Mouse (Mus musculus): ENCODE measurements around the gene Cdc5l.
"Not testable (repeated sequence)": the region's sequence is repeated elsewhere in the genome, so short reads cannot be mapped to it uniquely, and the experiment has no call there.

Cdc5l gene

DNA sequence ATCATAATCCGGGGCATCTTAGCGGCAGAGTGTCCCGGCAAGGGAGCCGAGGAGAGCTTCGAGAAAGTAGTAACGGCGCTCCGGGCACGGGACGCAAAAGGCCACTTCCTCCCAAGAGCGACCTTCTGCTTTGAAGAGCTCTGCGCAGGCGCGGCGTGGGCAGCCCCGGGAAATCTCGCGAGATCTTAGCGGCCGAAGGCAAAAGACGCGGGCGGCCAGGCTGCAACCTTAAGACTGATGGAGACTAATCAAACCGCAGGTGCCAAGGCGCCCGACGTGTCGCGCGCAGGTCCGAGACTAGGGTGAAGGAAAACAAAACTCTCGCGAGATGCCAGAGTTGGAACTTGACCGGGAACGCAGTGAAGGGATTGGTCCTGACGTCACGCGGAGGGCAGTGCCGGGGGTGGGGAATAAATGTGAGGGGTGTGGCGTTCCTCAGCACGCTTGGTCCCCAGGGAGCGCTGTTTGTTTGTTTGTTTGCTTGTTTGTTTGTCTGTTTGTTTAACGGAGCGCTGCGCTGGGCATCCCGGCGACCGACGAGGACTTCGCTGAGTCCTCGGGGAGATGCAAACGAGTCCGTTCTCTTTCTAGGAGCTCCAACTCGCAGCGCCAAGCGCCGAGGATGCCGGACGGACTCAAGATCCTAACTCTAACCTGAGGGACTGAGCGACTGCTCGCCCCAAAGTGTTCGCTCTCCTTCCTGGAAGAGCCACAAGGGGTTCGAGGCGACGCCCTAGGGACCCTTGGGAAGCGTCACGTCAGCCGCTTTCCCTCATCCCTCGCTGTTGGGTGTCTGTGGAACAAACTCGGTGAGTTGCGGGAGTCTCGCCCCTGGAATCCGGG is at the start of gene Cdc5l:
Cdc5l (minus strand) TSS at position 319 of the 843 bp plus-strand sequence.
- peak; percentile 98 for DNase-seq (ENCODE audit: low spot score)

DNA sequence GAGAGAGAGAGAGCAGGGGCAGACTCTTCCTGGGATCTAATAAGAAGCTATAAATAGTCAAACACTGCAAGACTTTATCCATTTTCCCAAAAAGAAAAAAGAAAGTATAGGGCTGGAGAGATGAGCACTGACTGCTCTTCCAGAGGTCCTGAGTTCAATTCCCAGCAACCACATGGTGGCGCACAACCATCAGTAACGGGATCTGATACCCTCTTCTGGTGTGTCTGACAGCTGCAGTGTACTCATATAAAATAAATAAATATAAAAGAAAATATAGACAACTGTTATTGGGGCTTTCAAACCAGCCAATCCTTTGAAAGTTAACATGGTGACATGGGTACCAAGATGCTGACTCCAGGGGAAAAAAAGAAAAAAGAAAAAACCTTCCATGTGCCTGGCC is 46.9 kb upstream of the Cdc5l start:
- DNase-seq (ENCODE audit: low spot score) = no peak

DNA sequence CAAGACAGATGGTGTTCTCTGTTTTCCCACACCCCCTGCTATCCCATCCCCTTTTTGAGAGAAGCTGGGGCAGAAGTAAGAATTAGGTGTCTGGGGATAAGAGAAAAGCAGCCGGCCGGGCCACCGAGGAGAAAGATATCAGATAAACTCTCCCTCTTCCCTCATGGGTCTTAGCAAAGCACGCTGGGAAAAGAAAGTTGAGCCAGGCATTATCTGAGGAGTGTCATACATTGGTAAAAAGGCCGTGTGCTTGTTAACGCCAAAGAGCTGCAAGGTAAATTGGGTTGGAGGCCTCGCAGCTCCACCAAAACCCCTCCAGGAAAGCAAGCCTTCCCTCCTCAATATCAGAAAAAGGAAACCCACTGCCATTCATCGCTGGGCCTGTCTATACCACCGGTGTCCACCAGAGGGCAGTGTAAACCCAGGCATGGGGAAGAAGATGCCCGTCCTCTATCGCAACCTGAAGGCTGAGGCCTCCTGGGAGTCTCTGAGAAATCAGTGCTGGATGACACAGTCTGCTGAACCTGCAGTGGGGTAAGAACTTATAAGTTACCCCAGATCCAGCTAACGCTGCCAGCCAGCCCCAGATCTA is 44.8 kb upstream of the Cdc5l start:
- peak; percentile 86 for DNase-seq (ENCODE audit: low spot score)

DNA sequence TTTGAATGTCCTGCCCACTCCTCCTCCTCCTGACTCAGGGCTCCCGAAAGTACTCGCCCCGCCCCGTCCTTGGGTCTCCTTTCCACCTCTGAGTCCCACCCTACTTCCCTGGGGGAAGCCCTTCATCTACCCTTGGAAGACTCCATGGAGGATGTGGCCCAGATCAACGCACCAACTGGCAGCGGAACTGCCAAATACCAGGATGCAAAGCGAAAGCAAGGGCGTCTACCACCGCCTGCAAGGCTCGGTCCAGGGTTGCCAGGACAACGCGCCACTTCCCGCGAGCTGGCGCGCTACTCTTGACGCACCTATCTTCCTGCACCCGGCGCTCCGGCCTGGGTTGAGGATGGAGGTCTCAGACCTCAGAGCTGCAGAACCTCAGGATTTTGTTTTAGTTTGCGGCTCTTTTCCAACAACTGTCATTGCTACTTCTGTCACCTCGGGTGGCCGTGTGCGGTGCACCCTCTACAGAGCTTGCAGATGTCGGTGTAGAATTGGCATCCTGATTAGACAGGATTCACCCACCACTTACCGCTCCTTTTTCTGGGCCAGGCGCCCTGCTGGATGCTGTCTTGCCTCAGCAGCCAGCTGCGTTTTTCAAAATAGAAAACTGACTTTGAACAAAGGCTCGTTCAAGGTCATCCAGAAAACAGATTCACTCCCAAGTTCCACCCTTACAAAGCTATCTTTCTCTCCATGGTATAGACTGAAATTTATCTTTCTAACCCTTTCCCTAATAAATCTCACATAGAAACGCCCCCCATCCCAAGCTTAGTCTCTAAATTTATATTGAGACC is 41.3 kb upstream of the Cdc5l start, which contains the start of gene Spats1:
Spats1 (minus strand) TSS at position 747 of the 797 bp plus-strand sequence.
- DNase-seq (ENCODE audit: low spot score) = peak; percentile 80

DNA sequence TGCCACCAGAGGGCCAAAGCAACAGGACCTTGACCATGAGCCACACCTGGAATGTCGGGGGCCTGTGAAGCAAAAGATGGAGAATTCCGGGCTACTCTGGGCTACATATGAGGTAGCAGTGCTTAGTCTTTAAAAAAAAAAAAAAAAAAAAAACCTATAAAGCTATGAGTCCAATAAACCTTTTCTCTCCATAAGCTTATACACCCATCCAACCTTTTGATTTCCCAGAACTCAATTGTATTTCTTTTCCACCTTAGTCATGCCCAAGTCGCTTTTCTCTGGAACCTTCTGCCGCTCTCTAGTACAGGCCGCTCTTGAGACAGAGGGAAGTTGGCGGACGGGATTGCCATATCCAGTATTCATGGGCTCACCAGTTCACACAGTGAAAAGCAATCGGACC is 40.6 kb upstream of the Cdc5l start:
- DNase-seq (ENCODE audit: low spot score) = no peak

DNA sequence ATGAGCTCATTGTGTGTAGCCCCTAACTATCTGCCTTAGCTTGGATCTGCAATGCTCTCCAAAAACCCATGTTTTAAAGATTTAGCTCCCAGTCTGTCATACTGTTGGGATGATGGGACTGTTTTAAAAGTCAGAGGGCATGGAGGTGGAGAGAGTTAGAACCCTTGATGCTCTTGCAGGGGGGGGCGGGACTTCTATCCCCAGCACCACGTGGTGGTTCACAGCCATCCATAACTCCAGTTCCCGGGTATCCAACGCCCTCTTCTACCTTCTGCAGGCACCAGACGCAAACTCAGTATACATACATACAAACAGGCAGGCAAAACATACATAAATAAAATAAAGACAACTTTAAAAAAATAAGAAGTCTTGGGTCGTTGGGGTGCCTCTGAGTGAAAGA is 40.1 kb upstream of the Cdc5l start:
- DNase-seq (ENCODE audit: low spot score) = no peak

DNA sequence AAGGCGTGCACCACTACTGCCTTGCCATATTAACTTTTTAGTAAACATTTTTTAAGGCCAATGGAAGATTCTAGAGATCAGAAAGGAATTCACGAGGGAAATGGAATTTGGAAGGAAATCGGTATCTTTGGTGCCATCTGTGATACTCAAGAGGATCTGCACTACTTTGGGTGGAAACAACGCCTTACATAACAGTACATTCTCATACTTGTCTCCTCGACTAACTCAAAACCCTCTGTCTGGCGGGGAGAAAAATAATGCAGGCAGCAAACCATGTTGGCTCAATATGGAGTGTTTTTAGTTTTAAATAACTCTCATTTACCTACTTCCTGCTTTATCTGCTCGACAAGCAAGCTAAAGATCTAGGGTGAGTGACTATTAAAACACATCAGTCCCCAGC is 37.2 kb upstream of the Cdc5l start:
- DNase-seq (ENCODE audit: low spot score) = no peak

DNA sequence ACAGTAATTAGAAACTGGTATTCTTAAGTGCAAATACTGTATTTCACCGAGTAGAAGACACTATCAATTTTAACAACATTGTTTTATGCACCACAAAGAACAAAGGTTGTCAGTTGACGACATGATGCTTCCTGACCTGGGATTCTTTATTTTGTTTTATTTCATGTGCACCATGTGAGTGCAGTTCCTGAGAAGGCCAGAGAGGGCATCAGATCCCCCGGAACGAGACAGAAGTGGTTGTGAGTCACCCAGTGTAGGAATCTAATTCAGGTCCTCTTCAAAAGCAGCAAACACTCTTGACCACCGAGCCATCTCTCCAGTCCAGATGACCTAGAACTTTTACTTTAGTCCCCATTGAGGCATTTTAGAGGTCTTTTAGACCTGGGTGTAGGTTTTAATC is 34.8 kb upstream of the Cdc5l start:
- DNase-seq (ENCODE audit: low spot score) = no peak

DNA sequence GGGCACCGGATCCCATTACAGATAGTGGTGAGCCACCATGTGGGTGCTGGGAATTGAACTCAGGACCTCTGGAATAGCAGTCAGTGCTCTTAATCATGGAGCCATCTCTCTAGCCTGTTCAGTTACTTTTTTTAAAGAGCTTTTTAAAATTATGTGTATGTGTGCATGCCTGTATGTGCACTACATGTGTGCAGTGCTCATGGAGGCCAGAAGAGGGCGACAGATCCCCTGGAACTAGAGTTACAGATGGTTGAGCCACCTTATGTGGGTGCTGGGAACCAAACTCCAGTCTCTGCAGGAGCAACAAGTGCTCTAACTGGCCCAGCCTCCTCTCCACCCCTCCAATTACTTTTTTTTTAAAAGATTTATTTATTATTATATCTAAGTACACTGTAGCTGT is 33.2 kb upstream of the Cdc5l start:
- no peak for DNase-seq (ENCODE audit: low spot score)

DNA sequence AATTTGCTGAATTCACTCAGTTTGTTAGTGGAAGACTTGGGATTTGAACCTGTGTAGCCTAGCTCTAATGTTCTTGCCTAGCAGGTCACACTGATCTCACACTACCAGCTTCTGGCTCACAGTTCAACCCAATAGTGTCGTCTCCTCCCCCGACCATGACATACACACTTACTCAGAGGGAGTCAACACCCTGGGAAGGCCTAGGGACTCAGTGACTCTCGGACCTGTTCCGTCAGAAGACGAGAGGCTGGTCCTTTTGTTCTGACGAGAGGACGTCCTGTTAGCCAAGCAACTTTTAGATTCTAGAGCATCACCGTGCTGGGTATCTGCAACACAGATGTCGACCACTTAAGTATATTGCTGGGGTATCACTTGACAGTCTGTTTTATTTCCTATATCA is 30.7 kb upstream of the Cdc5l start:
- no peak for DNase-seq (ENCODE audit: low spot score)

DNA sequence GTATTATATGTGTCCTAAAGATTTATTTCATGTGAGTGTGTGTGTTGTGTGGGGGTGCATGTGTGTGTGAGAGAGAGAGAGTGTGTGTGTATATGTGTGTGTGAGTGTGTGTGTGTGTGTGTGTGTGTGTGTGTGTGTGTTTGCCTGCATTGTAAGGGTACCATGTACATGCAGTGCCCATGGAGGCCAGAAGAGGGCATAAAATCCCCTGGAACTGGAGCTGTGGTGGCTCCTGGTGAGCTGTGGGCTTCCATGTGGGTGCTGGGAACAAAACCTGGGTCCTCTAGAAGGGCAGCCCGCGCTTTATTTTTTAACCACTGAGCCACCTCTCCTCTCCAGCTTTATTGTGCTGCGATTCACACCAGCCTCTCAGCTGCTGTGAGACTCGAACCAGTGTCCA is 29.0 kb upstream of the Cdc5l start:
- no peak for DNase-seq (ENCODE audit: low spot score)

DNA sequence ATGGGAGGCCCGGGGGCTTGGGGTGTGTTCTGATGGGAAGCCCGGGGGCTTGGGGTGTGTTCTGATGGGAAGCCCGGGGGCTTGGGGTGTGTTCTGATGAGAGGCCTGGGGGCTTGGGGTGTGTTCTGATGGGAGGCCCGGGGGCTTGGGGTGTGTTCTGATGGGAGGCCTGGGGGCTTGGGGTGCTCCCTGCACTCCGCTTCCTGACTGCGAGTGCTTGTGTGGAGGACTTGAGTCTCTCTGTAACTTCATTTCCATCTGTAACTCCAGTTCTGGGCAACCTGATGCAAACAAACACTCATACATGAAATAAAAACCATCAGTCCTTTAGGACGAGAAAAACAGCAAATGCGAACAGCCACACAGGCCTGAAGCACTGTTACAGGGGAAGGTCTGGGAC is 25.5 kb upstream of the Cdc5l start:
- DNase-seq (ENCODE audit: low spot score) = no peak

DNA sequence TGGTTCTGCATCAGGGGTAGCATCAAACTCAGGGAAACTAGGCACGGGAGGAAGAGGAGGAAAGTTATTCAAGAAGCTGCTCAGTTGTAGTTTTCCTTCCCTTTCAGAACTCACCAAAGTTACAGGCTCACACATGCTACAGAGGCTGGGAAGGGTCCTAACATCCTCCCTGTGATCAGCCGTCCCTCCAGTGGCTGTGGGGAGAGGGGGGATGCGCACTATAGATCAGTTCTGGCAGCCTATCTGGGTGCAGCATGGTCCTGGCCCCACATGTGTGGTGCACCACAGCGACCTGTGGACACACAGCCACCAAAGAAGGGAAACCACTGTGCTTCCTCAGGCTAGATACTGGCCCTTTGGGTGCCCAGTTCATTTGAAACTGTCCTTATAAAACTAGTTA is 25.0 kb upstream of the Cdc5l start:
- no peak for DNase-seq (ENCODE audit: low spot score)

DNA sequence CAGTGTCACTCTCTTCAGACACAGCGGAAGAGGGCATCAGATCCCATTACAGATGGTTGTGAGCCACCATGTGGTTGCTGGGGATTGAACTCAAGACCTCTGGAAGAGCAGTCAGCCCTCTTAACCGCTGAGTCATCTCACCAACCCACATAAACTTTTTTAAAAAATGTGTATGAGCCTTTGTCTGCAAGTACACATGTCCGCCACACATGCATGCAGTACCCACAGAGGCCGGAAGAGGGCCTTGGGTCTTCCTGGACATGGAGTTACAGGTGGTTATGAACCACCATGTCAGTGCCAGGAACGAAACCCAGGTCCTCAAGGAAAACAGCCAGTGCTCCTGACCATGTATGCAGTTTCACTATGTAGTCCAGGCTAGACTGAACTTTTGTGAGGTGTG is 23.9 kb upstream of the Cdc5l start:
- DNase-seq (ENCODE audit: low spot score) = no peak

DNA sequence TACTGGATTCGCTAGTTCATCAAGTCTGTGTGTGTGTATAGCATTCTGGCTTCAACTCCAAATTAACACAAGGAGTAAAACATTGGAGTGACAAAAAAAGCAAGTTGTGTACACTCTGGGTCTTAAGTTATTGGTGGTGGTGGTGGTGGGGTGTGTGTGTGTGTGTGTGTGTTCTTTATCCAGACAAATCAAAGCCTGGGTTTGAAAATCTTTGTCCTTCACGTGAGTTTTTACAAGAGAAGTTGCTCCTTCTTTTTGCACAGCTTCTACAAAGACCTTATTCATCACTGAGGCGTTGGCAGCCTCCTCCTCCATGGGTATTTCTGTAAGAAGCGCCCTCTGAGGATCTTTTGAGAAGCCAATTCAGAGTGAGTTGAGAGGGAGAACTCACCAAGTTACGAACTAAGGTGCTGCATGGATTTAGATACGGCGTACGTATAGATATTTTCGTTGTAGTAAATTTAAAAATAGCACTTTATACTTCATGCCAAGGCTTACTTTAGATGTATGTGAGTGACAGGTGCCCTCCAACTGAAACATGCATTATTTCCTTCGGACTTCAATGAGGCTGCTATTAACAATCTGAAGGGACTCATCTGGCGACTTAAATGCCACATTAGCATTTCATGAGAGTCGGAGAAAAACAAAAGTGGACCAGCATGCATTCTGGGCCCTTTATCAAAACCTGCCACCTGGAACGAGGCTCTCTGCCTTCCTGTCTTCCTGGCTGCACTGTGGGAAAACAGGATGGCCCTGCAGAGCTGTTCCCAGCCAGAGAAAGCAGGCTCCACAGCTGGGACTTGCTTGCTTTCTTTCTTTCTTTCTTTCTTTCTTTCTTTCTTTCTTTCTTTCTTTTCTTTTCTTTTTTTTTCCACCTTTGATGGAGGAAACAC is 23.0 kb upstream of the Cdc5l start:
- DNase-seq (ENCODE audit: low spot score) = no peak

DNA sequence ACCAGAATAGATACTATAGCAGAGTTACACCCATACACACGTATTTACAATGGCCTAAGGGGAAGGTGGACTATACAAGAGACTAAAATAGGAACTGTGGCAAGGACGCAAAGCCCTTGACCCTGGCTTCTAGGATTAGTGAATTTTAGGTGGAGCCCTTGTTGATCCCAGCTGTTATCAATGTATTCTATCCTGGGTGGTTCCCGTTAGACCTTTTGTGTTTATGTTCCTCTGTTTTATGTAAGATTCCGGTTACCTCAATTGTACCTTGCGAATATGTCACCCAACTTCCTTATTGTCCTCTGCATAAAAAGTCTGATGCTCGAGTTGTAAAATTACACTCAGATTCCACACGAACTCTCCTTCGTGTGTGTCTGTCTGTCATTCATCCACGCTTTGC is 22.2 kb upstream of the Cdc5l start:
- DNase-seq (ENCODE audit: low spot score) = not testable (repeated sequence)

DNA sequence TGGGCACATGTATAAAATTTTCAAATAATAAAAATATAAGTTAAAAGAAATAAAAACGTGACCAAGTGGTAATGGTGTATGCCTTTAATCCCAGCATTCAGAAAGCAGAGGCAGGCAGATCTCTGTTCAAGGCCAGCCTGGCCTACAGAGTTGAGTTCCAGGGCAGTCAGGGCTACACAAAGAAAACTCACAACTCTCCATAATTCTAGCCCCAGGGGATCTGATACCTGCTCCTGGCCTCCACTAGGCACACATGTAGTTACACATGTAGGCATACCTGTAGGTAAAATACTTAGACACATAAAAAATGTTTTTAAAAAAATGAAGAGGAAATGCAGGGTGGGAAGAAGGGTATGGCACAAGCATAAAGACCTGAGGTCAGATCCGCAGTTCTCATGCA is 21.3 kb upstream of the Cdc5l start:
- no peak for DNase-seq (ENCODE audit: low spot score)

DNA sequence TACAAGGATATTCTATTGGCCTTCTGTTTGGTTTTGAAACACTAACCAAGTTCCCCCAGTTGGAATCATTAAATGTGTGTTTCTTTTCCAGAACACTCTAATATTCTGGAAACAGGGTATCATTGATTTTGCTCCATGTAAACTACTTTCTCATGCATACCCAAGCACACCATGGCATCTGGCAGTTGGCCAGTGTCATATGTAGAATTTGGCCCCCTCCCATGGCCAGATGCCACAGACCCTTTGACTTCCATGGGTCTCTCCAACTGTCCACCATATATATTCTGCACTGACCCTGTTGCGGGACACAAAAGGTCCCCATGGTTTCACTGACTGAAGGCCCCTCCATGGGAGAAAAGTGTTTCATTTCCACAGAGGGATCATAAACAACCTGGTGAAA is 18.7 kb upstream of the Cdc5l start:
- no peak for DNase-seq (ENCODE audit: low spot score)

DNA sequence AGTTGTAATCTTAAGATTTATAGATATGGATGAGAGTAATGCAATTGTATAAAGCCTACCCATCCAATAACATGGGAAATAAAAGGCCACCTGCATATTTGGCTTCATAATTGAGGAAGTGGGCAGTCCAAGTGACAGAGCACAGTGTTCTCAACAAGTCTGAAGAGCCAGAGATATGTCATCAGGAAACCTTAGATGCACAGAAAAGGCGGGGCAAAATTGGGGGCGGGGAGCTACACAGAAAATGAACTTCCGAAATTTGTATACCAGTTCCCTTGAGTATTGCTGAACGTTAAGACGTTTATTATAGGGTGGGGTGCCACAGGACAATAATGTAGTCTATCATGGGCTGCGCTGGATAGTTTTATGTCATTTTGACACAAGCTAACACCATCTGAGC is 16.6 kb upstream of the Cdc5l start:
- DNase-seq (ENCODE audit: low spot score) = no peak

DNA sequence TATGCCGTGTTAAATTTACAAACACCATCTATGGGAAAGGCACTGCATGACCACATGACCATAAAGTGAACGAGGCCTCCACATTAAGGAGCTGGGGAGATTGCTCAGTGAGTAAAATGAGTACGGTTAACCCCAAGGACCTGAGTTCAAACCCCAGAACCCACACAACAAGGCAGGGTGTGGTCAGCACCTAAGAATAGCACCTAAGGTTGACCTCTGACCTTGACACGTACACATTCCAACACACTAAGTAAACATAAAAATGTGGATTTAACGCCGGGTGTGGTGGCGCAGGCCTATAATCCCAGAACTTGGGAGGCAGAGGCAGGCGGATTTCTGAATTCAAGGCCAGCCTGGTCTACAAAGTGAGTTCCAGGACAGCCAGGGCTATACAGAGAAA is 16.0 kb upstream of the Cdc5l start:
- DNase-seq (ENCODE audit: low spot score) = no peak

DNA sequence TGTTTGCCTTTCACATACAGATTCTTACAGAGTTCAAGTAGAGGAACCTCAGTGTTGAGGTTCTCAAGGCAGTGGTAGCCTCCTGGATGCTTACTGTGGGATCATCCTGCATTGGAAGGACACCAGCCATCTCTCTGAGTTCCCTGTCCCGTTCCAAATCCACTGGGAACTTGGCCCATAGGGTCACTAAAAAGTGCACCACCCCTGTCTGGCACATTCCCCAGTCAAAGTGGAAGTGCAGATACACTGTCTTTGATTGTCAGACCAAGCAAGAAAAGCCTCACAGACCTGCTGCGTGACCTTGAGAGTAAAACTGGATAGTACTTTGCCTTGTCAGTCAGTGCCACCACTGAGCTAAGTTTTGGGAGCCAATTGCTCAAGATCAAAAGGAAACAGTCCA is 13.5 kb upstream of the Cdc5l start:
- DNase-seq (ENCODE audit: low spot score) = no peak

DNA sequence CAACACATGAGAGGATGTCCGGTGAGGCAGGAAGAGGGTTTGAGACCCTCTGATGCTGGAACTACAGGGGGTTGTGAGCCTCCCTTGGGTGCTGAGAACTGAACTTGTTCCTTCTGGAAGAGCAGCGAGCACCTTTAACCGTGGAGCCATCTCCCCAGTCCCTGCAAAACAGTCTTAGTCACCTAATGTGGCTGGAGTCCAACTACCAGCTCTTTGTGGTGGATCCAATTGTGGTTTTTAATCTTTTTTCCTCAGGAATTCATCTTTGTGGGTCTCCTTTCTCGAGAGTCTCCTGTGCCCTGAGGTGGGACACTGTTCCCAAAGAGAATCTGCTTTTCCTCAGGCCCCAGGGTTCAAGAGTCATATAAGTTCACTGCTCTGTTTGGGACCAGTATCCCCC is 12.4 kb upstream of the Cdc5l start:
- no peak for DNase-seq (ENCODE audit: low spot score)

All from embryo, embryonic 10 days (tissue).